Comparison of ENCODE assay signal across 16 mouse cellular contexts in the genomic region with DNA sequence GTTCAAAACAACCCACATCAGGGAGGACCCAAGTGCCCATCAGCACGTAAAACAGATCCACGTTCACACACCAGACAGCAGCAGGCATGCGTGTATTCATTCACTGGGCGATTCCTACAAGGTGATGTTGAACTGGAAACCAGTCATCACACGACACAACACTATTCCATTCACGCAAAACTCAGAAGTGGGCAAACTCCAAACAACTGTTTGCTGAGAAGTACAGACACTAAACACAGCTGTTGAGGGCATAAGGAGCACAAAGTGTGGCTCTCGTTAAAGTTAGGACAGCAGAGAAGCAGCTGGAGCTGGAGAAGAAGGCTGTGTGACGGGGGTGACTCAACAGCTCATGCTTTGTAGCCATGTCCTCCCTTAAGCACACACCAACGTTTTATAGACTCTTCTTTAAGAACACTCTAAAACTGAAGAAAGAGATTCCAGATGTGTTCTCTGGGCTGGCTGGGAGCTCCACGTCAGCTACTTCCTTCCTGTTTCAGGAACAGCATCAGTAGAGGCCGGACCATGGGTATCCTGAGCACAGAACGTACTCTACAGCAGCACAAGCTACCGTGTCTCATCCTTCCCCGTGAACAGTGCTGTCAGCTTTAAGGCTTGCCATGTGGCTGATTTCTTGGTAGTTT. TPM values are rescaled to one million over a fixed set of nuclear protein-coding genes. Genes with fewer than 3 reads are reported as not detected.
DNase-seq lines count a peak whose midpoint lies in the region; ATAC-seq and TF ChIP-seq lines count a peak whose summit lies in the region.
"Had no signal": no experiment of that assay in that cellular context is flagged by ENCODE, and none has a peak within 500 bp of the region (broad histone marks: within the 10 kb centered on the region; RNA-seq: fewer than 3 reads in every experiment).

No protein-coding gene starts in this region.

- H3K4me2 ChIP-seq in heart, postnatal 0 days (ENCODE audit: low read depth, low read length), result no peak overlapping the region
- H3K4me2 ChIP-seq in stomach, postnatal 0 days (replicated peaks; ENCODE audit: low read depth), result no peak overlapping the region
- H3K4me2 ChIP-seq: hindbrain, embryonic 12.5 days; lung, embryonic 15.5 days; midbrain, embryonic 15.5 days; neural tube, embryonic 15.5 days had no signal

- H3K4me3 ChIP-seq in gastrocnemius, adult 2 months, result peak overlapping the region; percentile 35; the same call in 1 of the 2 replicates
- H3K4me3 ChIP-seq in heart, postnatal 0 days (ENCODE audit: low read depth, low read length), result no peak overlapping the region
- no peak overlapping the region for H3K4me3 ChIP-seq in stomach, postnatal 0 days (ENCODE audit: low read depth, low read length)
- H3K4me3 ChIP-seq: hindbrain, embryonic 12.5 days; lung, embryonic 15.5 days; midbrain, embryonic 15.5 days; neural tube, embryonic 15.5 days had no signal

- no peak overlapping the region for H3K9ac ChIP-seq in heart, postnatal 0 days (replicated peaks; ENCODE audit: low read depth, low read length)
- no peak overlapping the region for H3K9ac ChIP-seq in stomach, postnatal 0 days (ENCODE audit: low read length)
- H3K9ac ChIP-seq: hindbrain, embryonic 12.5 days; lung, embryonic 15.5 days; midbrain, embryonic 15.5 days; neural tube, embryonic 15.5 days had no signal

- H3K27me3 ChIP-seq in heart, postnatal 0 days (ENCODE audit: control insufficient read depth, insufficient read depth, low read length), result no peaks in the 10 kb centered on the region
- no peaks in the 10 kb centered on the region for H3K27me3 ChIP-seq in stomach, postnatal 0 days (ENCODE audit: control insufficient read depth, insufficient read depth, low read length)
- H3K27me3 ChIP-seq: hindbrain, embryonic 12.5 days; lung, embryonic 15.5 days; midbrain, embryonic 15.5 days; neural tube, embryonic 15.5 days had no signal

- DNase-seq in gastrocnemius, adult 2 months, result peak; percentile 48
- no peak for DNase-seq in gastrocnemius, postnatal 10 days
- DNase-seq in lung, postnatal 36 days, result peak; percentile 49
- no peak for DNase-seq in lung, postnatal 14 days
- DNase-seq in heart, postnatal 0 days (ENCODE audit: low spot score), result peak; percentile 43
- no peak for DNase-seq in stomach, postnatal 0 days (ENCODE audit: low spot score)
- no peak for DNase-seq in thymus, adult 18-20 months
- DNase-seq in right cerebral cortex, adult 18-20 months, result no peak
- DNase-seq: B cell, adult 2 months; right cerebral cortex, postnatal 25 days had no signal

- H3K4me1 ChIP-seq in heart, postnatal 0 days (ENCODE audit: control insufficient read depth, insufficient read depth), result peaks cover 9% of the 10 kb centered on the region
- no peaks in the 10 kb centered on the region for H3K4me1 ChIP-seq in stomach, postnatal 0 days (replicated peaks; ENCODE audit: control insufficient read depth, insufficient read depth)
- H3K4me1 ChIP-seq: hindbrain, embryonic 12.5 days; lung, embryonic 15.5 days; midbrain, embryonic 15.5 days; neural tube, embryonic 15.5 days had no signal

- TF ChIP-seq EP300 in heart, postnatal 0 days (IDR thresholded peaks at IDR 0.05; ENCODE audit: low read depth), result peak; percentile 86
- TF ChIP-seq EP300 in stomach, postnatal 0 days (optimal IDR thresholded peaks at IDR 0.05), result no peak

- no peaks in the 10 kb centered on the region for H3K9me3 ChIP-seq in heart, postnatal 0 days (replicated peaks; ENCODE audit: control insufficient read depth, low read length)
- H3K9me3 ChIP-seq in stomach, postnatal 0 days (ENCODE audit: control insufficient read depth, low read length), result no peaks in the 10 kb centered on the region
- H3K9me3 ChIP-seq: hindbrain, embryonic 12.5 days; lung, embryonic 15.5 days; midbrain, embryonic 15.5 days; neural tube, embryonic 15.5 days had no signal

- no peaks in the 10 kb centered on the region for H3K36me3 ChIP-seq in heart, postnatal 0 days (replicated peaks; ENCODE audit: control insufficient read depth, insufficient read depth, low read length)
- H3K36me3 ChIP-seq in stomach, postnatal 0 days (ENCODE audit: control insufficient read depth, insufficient read depth, low read length), result no peaks in the 10 kb centered on the region
- H3K36me3 ChIP-seq: hindbrain, embryonic 12.5 days; lung, embryonic 15.5 days; midbrain, embryonic 15.5 days; neural tube, embryonic 15.5 days had no signal

- peak overlapping the region; percentile 82 for H3K27ac ChIP-seq in gastrocnemius, adult 2 months
- H3K27ac ChIP-seq in heart, postnatal 0 days (ENCODE audit: low read depth), result peak overlapping the region; percentile 75
- peak overlapping the region; percentile 9; the same call in 1 of the 2 replicates for H3K27ac ChIP-seq in stomach, postnatal 0 days (replicated peaks)
- H3K27ac ChIP-seq: hindbrain, embryonic 12.5 days; lung, embryonic 15.5 days; midbrain, embryonic 15.5 days; neural tube, embryonic 15.5 days had no signal

- ATAC-seq in heart, postnatal 0 days (ENCODE audit: insufficient read depth, low read depth), result peak; percentile 72
- no peak; the same call in 1 of the 2 replicates for ATAC-seq in stomach, postnatal 0 days (ENCODE audit: low FRiP score, low TSS enrichment)
- ATAC-seq: midbrain, embryonic 15.5 days had no signal

- whole genome bisulfite sequencing in heart, postnatal 0 days, result 67% methylated on average over 14 of the region's 14 CpGs
- 72% methylated on average over 14 of the region's 14 CpGs for WGBS in stomach, postnatal 0 days

- intact Hi-C loops in gastrocnemius, adult 2 months (cut with DNase I), result loop anchor here (2.0 to 5.0 kb wide), 2 partner anchors 33 to 65 kb away; no protein-coding TSS in a partner anchor

- TF ChIP-seq CTCF in gastrocnemius, adult 2 months (IDR thresholded peaks at IDR 0.05), result no peak
- TF ChIP-seq CTCF in heart, postnatal 0 days (IDR thresholded peaks at IDR 0.05; ENCODE audit: low read depth), result no peak
- TF ChIP-seq CTCF in stomach, postnatal 0 days (IDR thresholded peaks at IDR 0.05; ENCODE audit: low read depth), result no peak

RNA-seq across cellular contexts. Expression of a gene that starts 38.0 kb away (rescaled TPM):
- total RNA-seq in gastrocnemius, adult 2 months (2021), result not detected
- under 1 TPM in 1 of 2 experiments, not detected in 1; 0.14 TPM for total RNA-seq in gastrocnemius, postnatal 10 days (2021)
- total RNA-seq in heart, postnatal 0 days (2014; rRNA removed; ENCODE audit: low replicate concordance), result not detected in 2 replicates
- 0.16 and 0.18 TPM in 2 replicates for polyA plus RNA-seq in heart, postnatal 0 days (2015; fragmentation: Nextera tagmentation; extraction: Ambion mirVana)
- not detected in 2 replicates for polyA plus RNA-seq in stomach, postnatal 0 days (2015; fragmentation: Nextera tagmentation; extraction: Ambion mirVana)
- total RNA-seq: MEL had no signal
- polyA plus RNA-seq: lung, embryonic 15.5 days; stomach, embryonic 16.5 days had no signal

Comparison
In these comparisons a context has a peak if more than half of its experiments do, and no peak if none do; other contexts are left out.
1. DNase-seq: peak in gastrocnemius, adult 2 months (single experiment), lung, postnatal 36 days (single experiment) and heart, postnatal 0 days (single experiment); none in gastrocnemius, postnatal 10 days (single experiment), lung, postnatal 14 days (single experiment), stomach, postnatal 0 days (single experiment), thymus, adult 18-20 months (0 of 2) and right cerebral cortex, adult 18-20 months (single experiment).
2. H3K27ac ChIP-seq: peak in every context shown above with its lines; median percentile 82 in gastrocnemius, adult 2 months; 75 in heart, postnatal 0 days; 9 in stomach, postnatal 0 days.